Mouse (Mus musculus) heart, adult 2 months (tissue): ENCODE measurements at regions not wholly inside any gene's neighbourhood (a gene's known extent, or its start where the extent isn't known, plus 50 kb on each side); places are given as distances from the start of the nearest gene placed in this dataset.

Source experiments
- DNase-seq, 2 experiments: peaks; one replicate each; pipeline ENCODE4 v3.0.0; 2021
- H3K27ac ChIP-seq: fragments of 200-600 bp; 2 replicates; pipeline ENCODE4 v1.8.1; 2022
- H3K27me3 ChIP-seq: fragments of 200-500 bp; 2 replicates; pipeline ENCODE4 v1.6.1; 2012; ENCODE audit warnings: mild to moderate bottlenecking, low read length, inconsistent platforms, mixed read lengths; ENCODE audit not compliant: control insufficient read depth, insufficient read depth
- H3K36me3 ChIP-seq: fragments of 200-500 bp; 2 replicates; pipeline ENCODE4 v1.6.1; 2012; ENCODE audit warnings: low read length, inconsistent platforms; ENCODE audit not compliant: control insufficient read depth, insufficient read depth
- H3K4me1 ChIP-seq: fragments of 200-500 bp; 2 replicates; pipeline ENCODE4 v1.6.1; 2011; ENCODE audit warnings: low read length; ENCODE audit not compliant: control insufficient read depth, insufficient read depth
- H3K4me3 ChIP-seq: fragments of 200-600 bp; 2 replicates; pipeline ENCODE4 v1.8.1; 2022
- H3K79me2 ChIP-seq: fragments of 200-500 bp; replicated peaks from 2 replicates; pipeline ENCODE4 v1.6.1; 2012; ENCODE audit warnings: mild to moderate bottlenecking, inconsistent platforms, low read length, moderate library complexity, mixed read lengths; ENCODE audit not compliant: control insufficient read depth, insufficient read depth
- H3K9ac ChIP-seq: fragments of 200-500 bp; 2 replicates; pipeline ENCODE4 v1.6.1; 2012; ENCODE audit warnings: low read depth, mild to moderate bottlenecking, control low read depth, inconsistent platforms, low read length, mixed read lengths
- CTCF ChIP-seq: fragments of 200-600 bp; IDR thresholded peaks from 2 replicates; pipeline ENCODE4 v1.8.1; 2022; ENCODE audit warnings: antibody characterized with exemption, mild to moderate bottlenecking, moderate library complexity
- EP300 ChIP-seq: fragments of 200-500 bp; IDR thresholded peaks from 2 replicates; pipeline ENCODE4 v1.6.1; 2011; ENCODE audit warnings: low read depth, low read length, control low read depth; ENCODE audit not compliant: insufficient read depth
- POLR2A ChIP-seq: fragments of 200-500 bp; IDR thresholded peaks from 2 replicates; pipeline ENCODE4 v1.6.1; 2011; ENCODE audit warnings: mild to moderate bottlenecking, low read depth, low read length, control low read depth; ENCODE audit not compliant: insufficient read depth
- WGBS: fragments of 180-500 bp; shearing (Covaris S2); methylation state at CpG from one replicate; pipeline ENCODE4 v1.1.7; 2018; 5-methylcytosine and 5-hydroxymethylcytosine counted together
- intact Hi-C: fragments of 180-260 bp; cut with DNase I; formaldehyde crosslinking; loops from one replicate; pipeline ENCODE4 v1.15.1; 2025

DNA sequence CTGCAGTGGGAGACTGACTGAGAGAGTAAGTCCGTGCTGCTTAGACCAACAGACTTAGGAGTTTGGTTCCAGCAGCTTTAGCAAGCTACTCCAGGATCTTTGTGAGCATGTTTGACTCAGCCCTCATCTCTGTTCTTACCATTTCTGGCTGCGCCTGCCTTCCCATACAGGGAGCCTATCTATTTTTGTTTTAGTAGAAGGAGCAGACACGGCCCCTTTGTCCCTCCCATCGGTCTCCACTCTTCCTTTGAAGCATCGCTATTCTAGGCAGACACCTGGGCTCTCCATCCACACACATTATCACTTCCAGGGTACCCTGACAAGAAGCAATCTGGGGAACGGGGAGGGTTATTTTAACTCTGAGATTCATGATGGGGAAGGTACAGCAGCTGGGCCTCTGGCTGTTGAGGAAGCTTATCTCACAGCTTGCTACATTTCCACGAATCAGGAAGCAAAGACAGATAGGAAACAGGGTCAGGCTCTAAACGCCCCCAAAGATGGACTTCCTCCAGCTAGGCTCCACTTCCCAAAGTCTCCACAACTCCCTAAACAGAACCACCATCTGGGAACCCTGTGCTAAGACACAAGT lies 203.0 kb upstream of the Nsun2 start:
- Histone ChIP-seq H3K27ac (no peak overlapping the region), H3K79me2 (no peaks in the 10 kb centered on the region), H3K4me1 (no peaks in the 10 kb centered on the region), H3K9ac (no peak overlapping the region), H3K27me3 (no peaks in the 10 kb centered on the region), H3K36me3 (no peaks in the 10 kb centered on the region), H3K4me3 (no peak overlapping the region)
- TF ChIP-seq CTCF (no peak), POLR2A (no peak), EP300 (no peak)
- DNase-seq, result no peak
- intact Hi-C loops, result no loop called here
- WGBS, result 31% methylated on average over 8 of the region's 8 CpGs

DNA sequence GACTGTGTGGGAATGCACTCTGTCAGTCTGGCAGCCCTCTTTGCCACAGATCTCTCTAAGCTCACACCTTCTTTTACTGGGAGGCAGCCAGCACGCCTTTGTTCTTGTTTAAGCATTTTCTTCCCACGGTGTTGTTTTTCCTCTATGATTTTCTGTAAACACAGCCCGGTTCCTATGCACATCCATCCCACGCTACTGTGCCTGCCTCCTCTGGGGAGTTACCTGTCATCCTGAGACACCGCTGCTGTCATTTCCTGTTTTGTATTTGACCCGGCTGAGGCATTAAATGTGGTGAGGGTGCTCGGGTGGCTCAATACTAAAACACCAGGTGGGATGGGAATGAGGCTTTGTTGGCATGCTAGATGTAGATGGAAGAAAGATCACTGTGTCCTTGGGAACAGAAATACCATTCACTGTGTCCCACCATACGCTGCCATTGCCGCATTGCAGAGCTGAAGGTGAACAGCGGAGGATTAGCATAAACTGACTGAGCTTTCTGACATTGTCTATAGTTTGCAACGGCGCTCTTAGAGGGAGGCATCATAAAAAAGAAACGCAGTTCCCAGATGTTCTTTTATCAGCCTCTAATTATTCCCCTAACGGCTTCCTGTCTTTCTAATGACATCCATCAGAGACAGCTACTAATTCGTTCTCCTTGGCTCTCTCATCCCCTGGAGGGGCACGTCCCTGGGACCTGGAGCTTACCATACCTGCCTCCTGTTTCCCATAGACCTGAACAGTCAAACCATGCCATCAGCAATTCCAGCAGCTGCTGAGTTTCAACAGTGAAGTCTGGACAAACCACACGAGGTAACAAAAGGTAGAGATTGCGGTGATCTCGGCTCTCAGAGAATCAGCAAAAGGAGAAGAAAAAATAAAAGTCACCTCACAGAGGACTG lies 201.8 kb upstream of the Nsun2 start:
- Histone ChIP-seq H3K9ac (no peak overlapping the region), H3K36me3 (no peaks in the 10 kb centered on the region), H3K79me2 (no peaks in the 10 kb centered on the region), H3K4me3 (no peak overlapping the region), H3K27ac (no peak overlapping the region), H3K4me1 (no peaks in the 10 kb centered on the region), H3K27me3 (no peaks in the 10 kb centered on the region)
- 61% methylated on average over 19 of the region's 19 CpGs for WGBS
- intact Hi-C loops, result no loop called here
- TF ChIP-seq CTCF, result no peak
- no peak for DNase-seq

DNA sequence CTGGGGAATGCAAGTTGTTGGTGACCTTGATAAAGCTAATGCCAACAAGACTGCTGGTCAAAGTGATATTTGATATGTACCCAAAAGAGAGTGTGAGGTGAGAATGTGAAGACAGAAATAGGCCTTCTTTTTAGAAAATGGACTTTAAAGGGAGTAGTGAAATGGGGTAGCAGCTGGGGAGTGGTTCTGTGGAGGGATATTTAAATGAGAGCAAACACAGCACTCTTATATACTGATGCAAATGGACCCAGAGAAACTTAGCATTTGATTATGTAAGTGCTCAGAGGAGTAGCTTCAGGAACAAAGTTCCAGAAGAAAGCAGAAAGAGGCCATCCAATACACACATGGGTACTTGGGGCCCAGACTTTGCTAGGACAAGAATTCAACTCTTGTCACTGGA lies 189.7 kb upstream of the Nsun2 start:
- Histone ChIP-seq H3K4me3 (no peak overlapping the region), H3K9ac (no peak overlapping the region), H3K4me1 (no peaks in the 10 kb centered on the region), H3K27me3 (no peaks in the 10 kb centered on the region), H3K27ac (no peak overlapping the region), H3K79me2 (no peaks in the 10 kb centered on the region), H3K36me3 (no peaks in the 10 kb centered on the region)
- DNase-seq, result no peak
- TF ChIP-seq EP300, result no peak
- no peak for TF ChIP-seq POLR2A
- no peak for TF ChIP-seq CTCF
- intact Hi-C loops, result no loop called here

DNA sequence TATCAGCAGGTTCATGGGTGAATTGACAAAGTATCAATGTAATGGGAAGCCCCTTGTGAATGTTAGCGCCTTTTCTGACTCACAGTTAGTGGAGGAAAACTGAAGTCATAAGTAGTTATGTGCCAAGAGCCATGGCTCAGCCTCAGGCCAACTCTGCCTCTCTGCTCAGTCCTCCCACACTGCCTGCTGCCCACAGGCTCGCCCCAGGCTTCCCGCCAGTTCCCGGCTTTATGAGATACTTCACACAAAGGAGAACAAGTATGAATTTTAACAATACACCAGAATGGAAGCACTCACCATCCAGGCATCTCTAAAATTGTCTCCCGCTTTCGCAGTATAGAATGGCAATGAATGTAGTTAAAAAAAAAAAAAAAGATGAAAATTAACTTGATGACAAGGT lies 176.1 kb upstream of the Nsun2 start:
- TF ChIP-seq CTCF (no peak), EP300 (no peak), POLR2A (no peak)
- H3K4me1 ChIP-seq, result no peaks in the 10 kb centered on the region
- WGBS, result 86% methylated on average over 6 of the region's 6 CpGs
- H3K27ac ChIP-seq, result no peak overlapping the region
- no peak overlapping the region for H3K9ac ChIP-seq
- no peaks in the 10 kb centered on the region for H3K36me3 ChIP-seq
- no peak for DNase-seq
- no peaks in the 10 kb centered on the region for H3K79me2 ChIP-seq
- intact Hi-C loops, result no loop called here
- H3K27me3 ChIP-seq, result no peaks in the 10 kb centered on the region
- H3K4me3 ChIP-seq, result no peak overlapping the region

DNA sequence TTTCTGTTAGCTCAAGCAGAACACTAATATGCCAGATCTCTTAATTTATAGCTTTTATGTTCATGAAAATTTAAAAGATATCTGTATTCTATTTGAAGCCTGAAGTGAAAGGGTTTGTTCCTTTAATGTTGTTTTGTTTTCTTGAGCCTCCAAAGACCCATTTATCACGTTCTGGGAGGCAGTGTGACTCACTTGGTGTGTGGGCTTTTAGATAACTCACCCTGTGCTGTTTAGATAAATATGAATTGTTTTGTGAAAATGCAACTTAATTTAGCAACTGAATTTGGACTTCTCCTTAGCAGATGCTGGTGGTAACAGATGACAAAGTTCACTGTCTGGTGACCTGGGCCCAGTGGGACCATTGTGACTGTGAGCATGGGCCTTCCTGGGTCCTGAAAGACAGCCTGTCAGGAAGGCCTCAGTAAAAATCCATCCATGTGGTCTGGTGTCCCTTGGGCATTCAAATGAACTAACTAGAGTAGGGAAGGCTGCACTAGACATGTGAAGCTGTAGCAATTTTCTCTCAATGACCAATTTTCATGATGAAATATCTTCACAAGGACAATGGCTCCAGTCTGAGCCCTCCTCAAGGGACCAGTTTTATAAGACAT lies 167.6 kb upstream of the Nsun2 start:
- no peak overlapping the region for H3K4me3 ChIP-seq
- no peak for TF ChIP-seq POLR2A
- no peak for TF ChIP-seq CTCF
- TF ChIP-seq EP300, result no peak
- DNase-seq, result no peak
- H3K27ac ChIP-seq, result no peak overlapping the region
- WGBS, result 10% methylated on average over 1 of the region's 1 CpGs
- H3K9ac ChIP-seq, result no peak overlapping the region
- H3K36me3 ChIP-seq, result no peaks in the 10 kb centered on the region
- intact Hi-C loops, result no loop called here
- H3K79me2 ChIP-seq, result no peaks in the 10 kb centered on the region
- no peaks in the 10 kb centered on the region for H3K4me1 ChIP-seq
- H3K27me3 ChIP-seq, result no peaks in the 10 kb centered on the region

DNA sequence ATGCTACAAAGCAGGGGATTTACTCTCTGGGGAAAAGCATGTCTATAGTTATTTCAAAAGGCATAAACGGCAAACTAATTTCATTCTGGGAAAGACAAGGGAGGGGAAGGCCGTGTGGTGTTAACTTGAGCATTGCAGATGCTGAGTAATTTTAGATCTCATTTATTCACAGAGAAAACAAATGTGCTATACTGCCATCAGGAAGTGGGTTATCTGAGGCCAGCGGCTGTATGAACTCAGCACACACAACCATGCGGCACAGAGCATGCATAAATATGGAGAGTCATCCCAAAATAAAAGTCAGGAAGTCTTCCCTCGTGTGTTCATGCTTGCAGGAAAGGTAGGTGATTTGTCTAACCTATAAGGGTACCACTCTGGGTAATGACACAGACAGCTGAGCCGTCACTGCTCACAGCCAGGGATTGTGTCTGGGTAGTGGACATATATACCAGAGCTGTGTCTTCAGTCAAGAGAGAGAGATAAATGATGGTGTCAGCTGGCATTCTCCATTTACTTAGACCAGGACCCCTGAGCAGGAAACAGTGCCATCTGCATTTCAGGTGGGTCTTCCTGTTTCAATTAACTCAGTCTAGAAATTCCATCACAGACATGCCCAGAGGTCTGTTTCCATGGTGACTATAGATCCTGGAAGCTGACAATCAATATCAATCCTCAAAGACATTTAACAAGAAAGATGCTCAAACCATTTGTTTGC lies 160.3 kb upstream of the Nsun2 start:
- no peak overlapping the region for H3K9ac ChIP-seq
- H3K79me2 ChIP-seq, result no peaks in the 10 kb centered on the region
- no peak overlapping the region for H3K27ac ChIP-seq
- no peaks in the 10 kb centered on the region for H3K27me3 ChIP-seq
- WGBS, result 47% methylated on average over 6 of the region's 6 CpGs
- no peak for DNase-seq
- H3K4me3 ChIP-seq, result no peak overlapping the region
- no peak for TF ChIP-seq POLR2A
- TF ChIP-seq CTCF, result no peak
- TF ChIP-seq EP300, result no peak
- no peaks in the 10 kb centered on the region for H3K36me3 ChIP-seq
- intact Hi-C loops, result no loop called here
- no peaks in the 10 kb centered on the region for H3K4me1 ChIP-seq
